Mouse (Mus musculus) MEL (cell line): Measurements from ENCODE around the gene Lyz1.

Experiments used
- CTCF ChIP-seq, 3 experiments: IDR thresholded peaks in 2 of 3; conservative IDR thresholded peaks in 1 of 3; 2 replicates each; pipeline ENCODE4 v1.5.1; 2011 to 2012; ENCODE audit warnings: low read length in 3 of 3, low read depth in 2 of 3, mild to moderate bottlenecking in 2 of 3, improper control_type of control experiment in 1 of 3, inconsistent platforms in 1 of 3, mixed read lengths in 1 of 3, moderate library complexity in 1 of 3; ENCODE audit not compliant: control insufficient read depth in 1 of 3, insufficient read depth in 1 of 3, poor library complexity in 1 of 3, severe bottlenecking in 1 of 3
- POLR2A ChIP-seq, 2 experiments: IDR thresholded peaks; 2 replicates each; pipeline ENCODE4 v1.6.1; 2011 to 2012; ENCODE audit warnings: low read length in 2 of 2, mild to moderate bottlenecking in 2 of 2, control low read depth in 1 of 2, improper control_type of control experiment in 1 of 2, low read depth in 1 of 2, moderate library complexity in 1 of 2; ENCODE audit not compliant: control insufficient read depth in 1 of 2, insufficient read depth in 1 of 2, poor library complexity in 1 of 2

- TF ChIP-seq POLR2A (IDR thresholded peaks at IDR 0.05; ENCODE audit: control insufficient read depth in 1 of 2, insufficient read depth in 1 of 2, low read depth in 1 of 2, low read length in 2 of 2, poor library complexity in 1 of 2) = no peak
- TF ChIP-seq CTCF (IDR thresholded peaks at IDR 0.05 in 2 of 3, conservative IDR thresholded peaks at IDR 0.05 in 1 of 3; ENCODE audit: control insufficient read depth in 1 of 3, insufficient read depth in 1 of 3, low read depth in 2 of 3, low read length in 3 of 3, poor library complexity in 1 of 3, severe bottlenecking in 1 of 3) = no peak
Measured at GRCm38 (mm10) chr10:117335649-117336048, 43.0 kb upstream of the Lyz1 start.
